Mouse (Mus musculus) spleen, postnatal 10 days (tissue): Measurements from ENCODE around the gene Cbfa2t2.

Experiments used
- DNase-seq, 2 experiments: peaks; one replicate each; pipeline ENCODE4 v3.0.0; 2021 to 2022; ENCODE audit warnings: low spot score in 2 of 2

The Cbfa2t2 gene

GRCm38 (mm10) chr2:154436458-154437190 lies at the start of gene Cbfa2t2:
Cbfa2t2 (plus strand) TSS chr2:154436481.
- DNase-seq, result peak in 1 of 2 experiments; percentile 65

- DNase-seq, result peak in 1 of 2 experiments; percentile 32
Measured at GRCm38 (mm10) chr2:154390180-154390964, 45.9 kb upstream of the Cbfa2t2 start.

- no peak for DNase-seq
Measured at GRCm38 (mm10) chr2:154394602-154395001, 41.7 kb upstream of the Cbfa2t2 start.

- DNase-seq, result no peak
Measured at GRCm38 (mm10) chr2:154396529-154396928, 39.8 kb upstream of the Cbfa2t2 start.

GRCm38 (mm10) chr2:154398267-154398666 lies 38.0 kb upstream of the Cbfa2t2 start:
- no peak for DNase-seq

GRCm38 (mm10) chr2:154399325-154399724 lies 37.0 kb upstream of the Cbfa2t2 start:
- no peak for DNase-seq

GRCm38 (mm10) chr2:154401976-154402375 lies 34.3 kb upstream of the Cbfa2t2 start:
- DNase-seq, result no peak

GRCm38 (mm10) chr2:154402811-154403210 lies 33.5 kb upstream of the Cbfa2t2 start:
- no peak for DNase-seq

- no peak for DNase-seq
Measured at GRCm38 (mm10) chr2:154405447-154405994, 30.8 kb upstream of the Cbfa2t2 start.

- DNase-seq, result no peak
Measured at GRCm38 (mm10) chr2:154407063-154407642, 29.1 kb upstream of the Cbfa2t2 start.

GRCm38 (mm10) chr2:154407643-154408445 lies 28.4 kb upstream of the Cbfa2t2 start, which contains the start of gene Snta1:
Snta1 (minus strand) TSS chr2:154408099.
- peak; percentile 77 to 85 for DNase-seq

- DNase-seq, result no peak
Measured at GRCm38 (mm10) chr2:154410355-154410754, 25.9 kb upstream of the Cbfa2t2 start.

- DNase-seq, result peak in 1 of 2 experiments; percentile 35
Measured at GRCm38 (mm10) chr2:154412018-154412666, 24.1 kb upstream of the Cbfa2t2 start.

GRCm38 (mm10) chr2:154417107-154417506 lies 19.2 kb upstream of the Cbfa2t2 start:
- peak; percentile 50 to 85 for DNase-seq

- DNase-seq, result no peak
Measured at GRCm38 (mm10) chr2:154418001-154418400, 18.3 kb upstream of the Cbfa2t2 start.

- DNase-seq, result no peak
Measured at GRCm38 (mm10) chr2:154419631-154420515, 16.4 kb upstream of the Cbfa2t2 start.

GRCm38 (mm10) chr2:154420942-154421731 lies 15.1 kb upstream of the Cbfa2t2 start:
- DNase-seq, result no peak

GRCm38 (mm10) chr2:154422181-154422580 lies 14.1 kb upstream of the Cbfa2t2 start:
- no peak for DNase-seq

- DNase-seq, result no peak
Measured at GRCm38 (mm10) chr2:154423548-154423947, 12.7 kb upstream of the Cbfa2t2 start.
